Mouse (Mus musculus) kidney, embryonic 14.5 days (tissue): ENCODE data around the gene Psors1c2. TPM values are rescaled to one million over a fixed set of nuclear protein-coding genes. Genes with fewer than 3 reads are reported as not detected.

Experiments used
- polyA plus RNA-seq: library from polyadenylated mRNA; unstranded; fragments of >200 nt; fragmentation: Nextera tagmentation; extraction: Ambion mirVana; gene quantifications from 2 replicates; pipeline ENCODE4 v1.2.1, GENCODE M21; 2014

Psors1c2 gene
- polyA plus RNA-seq, 1 experiment from 2014 or later, result 0.79 TPM

Other genes starting within 250 kb of the Psors1c2 start
- not detected in 2 replicates for gene H2-Q1, start 212.8 kb upstream of the Psors1c2 start, polyA plus RNA-seq
- 0.24 and 0.37 TPM in 2 replicates for gene H2-Q2, start 191.0 kb upstream of the Psors1c2 start, polyA plus RNA-seq
- 3.2 and 3.6 TPM in 2 replicates for gene H2-Q4, start 153.6 kb upstream of the Psors1c2 start, polyA plus RNA-seq
- gene H2-Q6, start 108.4 kb upstream of the Psors1c2 start, polyA plus RNA-seq, result 2.2 and 2.8 TPM in 2 replicates
- gene H2-Q7, start 94.0 kb upstream of the Psors1c2 start, polyA plus RNA-seq, result 11.6 and 15.4 TPM in 2 replicates
- gene H2-Q10, start 63.1 kb upstream of the Psors1c2 start, polyA plus RNA-seq, result 0.26 and 0.39 TPM in 2 replicates
- gene Pou5f1, start 27.2 kb upstream of the Psors1c2 start, polyA plus RNA-seq, result not detected in 2 replicates
- 67.8 and 68.1 TPM in 2 replicates for gene Tcf19, start 16.4 kb upstream of the Psors1c2 start, polyA plus RNA-seq
- 10.3 and 19.1 TPM in 2 replicates for gene Cchcr1, start 16.1 kb upstream of the Psors1c2 start, polyA plus RNA-seq
- gene Cdsn, start 18.9 kb downstream of the Psors1c2 start, polyA plus RNA-seq, result not detected in 2 replicates
- gene 2300002M23Rik, start 34.2 kb downstream of the Psors1c2 start, polyA plus RNA-seq, result not detected in 2 replicates
- 3.3 and 4.2 TPM in 2 replicates for gene Sfta2, start 68.3 kb downstream of the Psors1c2 start, polyA plus RNA-seq
- not detected in 2 replicates for gene Gm9573, start 93.4 kb downstream of the Psors1c2 start, polyA plus RNA-seq
- 0.15 and 0.24 TPM in 2 replicates for gene Mucl3, start 110.5 kb downstream of the Psors1c2 start, polyA plus RNA-seq
- 9.5 and 16.8 TPM in 2 replicates for gene Vars2, start 134.4 kb downstream of the Psors1c2 start, polyA plus RNA-seq
- gene Gtf2h4, start 140.5 kb downstream of the Psors1c2 start, polyA plus RNA-seq, result 50.7 and 56.7 TPM in 2 replicates
- 34.6 and 52.0 TPM in 2 replicates for gene Ddr1, start 171.4 kb downstream of the Psors1c2 start, polyA plus RNA-seq